Mouse (Mus musculus): ENCODE measurements around the gene Grik4. TPM values are rescaled to one million over a fixed set of nuclear protein-coding genes. Genes with fewer than 3 reads are reported as not detected.

Gene Grik4
- total RNA-seq, 1 experiment, result 0.22 TPM

GRCm38 (mm10) chr9:42686104-42686503, 258.2 kb downstream of the Grik4 start:
- DNase-seq (ENCODE audit: low read depth, low spot score), result no peak
- H3K4me3 ChIP-seq (ENCODE audit: insufficient read depth in 1 of 2, low read depth in 1 of 2, low read length in 2 of 2, poor library complexity in 1 of 2, severe bottlenecking in 1 of 2), result no peak overlapping the region
- TF ChIP-seq ZC3H11A (IDR thresholded peaks at IDR 0.05; ENCODE audit: borderline replicate concordance, low read depth, low read length), result no peak
- no peak for TF ChIP-seq MAFK (IDR thresholded peaks at IDR 0.05; ENCODE audit: insufficient read depth, low read depth, low read length)
- TF ChIP-seq CHD2 (IDR thresholded peaks at IDR 0.05; ENCODE audit: low read depth, low read length), result no peak
- no peak for TF ChIP-seq ZNF384 (IDR thresholded peaks at IDR 0.05; ENCODE audit: low read depth, low read length)
- no peak for TF ChIP-seq HCFC1 (IDR thresholded peaks at IDR 0.05; ENCODE audit: borderline replicate concordance, insufficient read depth, low read length)
- no peaks in the 10 kb centered on the region for H3K4me1 ChIP-seq (ENCODE audit: control insufficient read depth in 2 of 2, insufficient read depth in 2 of 2, low read length in 2 of 2, poor library complexity in 1 of 2)
- no peaks in the 10 kb centered on the region for H3K36me3 ChIP-seq (ENCODE audit: control insufficient read depth, insufficient read depth, low read length, poor library complexity, severe bottlenecking)
- no peak overlapping the region for H3K27ac ChIP-seq (ENCODE audit: insufficient read depth, low read depth, low read length, poor library complexity, severe bottlenecking)
- in situ Hi-C loops (cut with MboI; ENCODE audit: low sequenced_read_pairs in 2 of 2, unreplicated experiment in 2 of 2), result no loop called here
- H3K9ac ChIP-seq (ENCODE audit: insufficient read depth, low read depth, low read length, poor library complexity, severe bottlenecking), result no peak overlapping the region
- H3K9me3 ChIP-seq (ENCODE audit: control insufficient read depth, insufficient read depth, low read depth, low read length), result no peaks in the 10 kb centered on the region

GRCm38 (mm10) chr9:42674017-42674412, 270.3 kb downstream of the Grik4 start:
- in situ Hi-C loops (cut with MboI; ENCODE audit: low sequenced_read_pairs in 2 of 2, unreplicated experiment in 2 of 2), result no loop called here
- Histone ChIP-seq H3K27ac (ENCODE audit: insufficient read depth, low read depth, low read length, poor library complexity, severe bottlenecking) (no peak overlapping the region), H3K9me3 (ENCODE audit: control insufficient read depth, insufficient read depth, low read depth, low read length) (no peaks in the 10 kb centered on the region), H3K4me1 (ENCODE audit: control insufficient read depth in 2 of 2, insufficient read depth in 2 of 2, low read length in 2 of 2, poor library complexity in 1 of 2) (no peaks in the 10 kb centered on the region), H3K9ac (ENCODE audit: insufficient read depth, low read depth, low read length, poor library complexity, severe bottlenecking) (no peak overlapping the region), H3K36me3 (ENCODE audit: control insufficient read depth, insufficient read depth, low read length, poor library complexity, severe bottlenecking) (no peaks in the 10 kb centered on the region), H3K4me3 (ENCODE audit: insufficient read depth in 1 of 2, low read depth in 1 of 2, low read length in 2 of 2, poor library complexity in 1 of 2, severe bottlenecking in 1 of 2) (no peak overlapping the region)
- DNase-seq (ENCODE audit: low read depth, low spot score), result no peak
- TF ChIP-seq HCFC1 (IDR thresholded peaks at IDR 0.05; ENCODE audit: borderline replicate concordance, insufficient read depth, low read length) (no peak), CHD2 (IDR thresholded peaks at IDR 0.05; ENCODE audit: low read depth, low read length) (no peak), MAFK (IDR thresholded peaks at IDR 0.05; ENCODE audit: insufficient read depth, low read depth, low read length) (no peak), ZNF384 (IDR thresholded peaks at IDR 0.05; ENCODE audit: low read depth, low read length) (no peak), ZC3H11A (IDR thresholded peaks at IDR 0.05; ENCODE audit: borderline replicate concordance, low read depth, low read length) (no peak)

GRCm38 (mm10) chr9:42673385-42674016, 270.8 kb downstream of the Grik4 start:
- H3K4me3 ChIP-seq (ENCODE audit: insufficient read depth in 1 of 2, low read depth in 1 of 2, low read length in 2 of 2, poor library complexity in 1 of 2, severe bottlenecking in 1 of 2), result no peak overlapping the region
- no peak for TF ChIP-seq HCFC1 (IDR thresholded peaks at IDR 0.05; ENCODE audit: borderline replicate concordance, insufficient read depth, low read length)
- TF ChIP-seq ZNF384 (IDR thresholded peaks at IDR 0.05; ENCODE audit: low read depth, low read length), result no peak
- TF ChIP-seq MAFK (IDR thresholded peaks at IDR 0.05; ENCODE audit: insufficient read depth, low read depth, low read length), result no peak
- TF ChIP-seq ZC3H11A (IDR thresholded peaks at IDR 0.05; ENCODE audit: borderline replicate concordance, low read depth, low read length), result no peak
- TF ChIP-seq CHD2 (IDR thresholded peaks at IDR 0.05; ENCODE audit: low read depth, low read length), result no peak
- in situ Hi-C loops (cut with MboI; ENCODE audit: low sequenced_read_pairs in 2 of 2, unreplicated experiment in 2 of 2), result no loop called here
- no peaks in the 10 kb centered on the region for H3K4me1 ChIP-seq (ENCODE audit: control insufficient read depth in 2 of 2, insufficient read depth in 2 of 2, low read length in 2 of 2, poor library complexity in 1 of 2)
- H3K9ac ChIP-seq (ENCODE audit: insufficient read depth, low read depth, low read length, poor library complexity, severe bottlenecking), result no peak overlapping the region
- no peak for DNase-seq (ENCODE audit: low read depth, low spot score)
- no peaks in the 10 kb centered on the region for H3K36me3 ChIP-seq (ENCODE audit: control insufficient read depth, insufficient read depth, low read length, poor library complexity, severe bottlenecking)
- H3K27ac ChIP-seq (ENCODE audit: insufficient read depth, low read depth, low read length, poor library complexity, severe bottlenecking), result no peak overlapping the region
- no peaks in the 10 kb centered on the region for H3K9me3 ChIP-seq (ENCODE audit: control insufficient read depth, insufficient read depth, low read depth, low read length)

GRCm38 (mm10) chr9:42672982-42673381, 271.3 kb downstream of the Grik4 start:
- Histone ChIP-seq H3K27ac (ENCODE audit: insufficient read depth, low read depth, low read length, poor library complexity, severe bottlenecking) (no peak overlapping the region), H3K9me3 (ENCODE audit: control insufficient read depth, insufficient read depth, low read depth, low read length) (no peaks in the 10 kb centered on the region), H3K4me1 (ENCODE audit: control insufficient read depth in 2 of 2, insufficient read depth in 2 of 2, low read length in 2 of 2, poor library complexity in 1 of 2) (no peaks in the 10 kb centered on the region), H3K4me3 (ENCODE audit: insufficient read depth in 1 of 2, low read depth in 1 of 2, low read length in 2 of 2, poor library complexity in 1 of 2, severe bottlenecking in 1 of 2) (no peak overlapping the region), H3K9ac (ENCODE audit: insufficient read depth, low read depth, low read length, poor library complexity, severe bottlenecking) (no peak overlapping the region), H3K36me3 (ENCODE audit: control insufficient read depth, insufficient read depth, low read length, poor library complexity, severe bottlenecking) (no peaks in the 10 kb centered on the region)
- in situ Hi-C loops (cut with MboI; ENCODE audit: low sequenced_read_pairs in 2 of 2, unreplicated experiment in 2 of 2), result no loop called here
- DNase-seq (ENCODE audit: low read depth, low spot score), result no peak
- no peak for TF ChIP-seq ZC3H11A (IDR thresholded peaks at IDR 0.05; ENCODE audit: borderline replicate concordance, low read depth, low read length)
- TF ChIP-seq MAFK (IDR thresholded peaks at IDR 0.05; ENCODE audit: insufficient read depth, low read depth, low read length), result no peak

GRCm38 (mm10) chr9:42670619-42671018, 273.7 kb downstream of the Grik4 start:
- DNase-seq (ENCODE audit: low read depth, low spot score), result no peak
- no peaks in the 10 kb centered on the region for H3K9me3 ChIP-seq (ENCODE audit: control insufficient read depth, insufficient read depth, low read depth, low read length)
- no peak for TF ChIP-seq MAFK (IDR thresholded peaks at IDR 0.05; ENCODE audit: insufficient read depth, low read depth, low read length)
- no peak for TF ChIP-seq CHD2 (IDR thresholded peaks at IDR 0.05; ENCODE audit: low read depth, low read length)
- TF ChIP-seq HCFC1 (IDR thresholded peaks at IDR 0.05; ENCODE audit: borderline replicate concordance, insufficient read depth, low read length), result no peak
- TF ChIP-seq ZNF384 (IDR thresholded peaks at IDR 0.05; ENCODE audit: low read depth, low read length), result no peak
- no peak overlapping the region for H3K9ac ChIP-seq (ENCODE audit: insufficient read depth, low read depth, low read length, poor library complexity, severe bottlenecking)
- no peak overlapping the region for H3K27ac ChIP-seq (ENCODE audit: insufficient read depth, low read depth, low read length, poor library complexity, severe bottlenecking)
- no peak overlapping the region for H3K4me3 ChIP-seq (ENCODE audit: insufficient read depth in 1 of 2, low read depth in 1 of 2, low read length in 2 of 2, poor library complexity in 1 of 2, severe bottlenecking in 1 of 2)
- H3K36me3 ChIP-seq (ENCODE audit: control insufficient read depth, insufficient read depth, low read length, poor library complexity, severe bottlenecking), result no peaks in the 10 kb centered on the region
- in situ Hi-C loops (cut with MboI; ENCODE audit: low sequenced_read_pairs in 2 of 2, unreplicated experiment in 2 of 2), result no loop called here
- H3K4me1 ChIP-seq (ENCODE audit: control insufficient read depth in 2 of 2, insufficient read depth in 2 of 2, low read length in 2 of 2, poor library complexity in 1 of 2), result no peaks in the 10 kb centered on the region
